Mouse (Mus musculus) urinary bladder, postnatal 36 days (tissue): ENCODE measurements around the gene Asic2.
"Not testable (repeated sequence)": the region's sequence is repeated elsewhere in the genome, so short reads cannot be mapped to it uniquely, and the experiment has no call there.

Experiments used
- DNase-seq, 2 experiments: peaks; one replicate each; pipeline ENCODE4 v3.0.0; 2022; ENCODE audit warnings: low spot score in 2 of 2, mixed read lengths in 1 of 2

The Asic2 gene

GRCm38 (mm10) chr11:81350498-81350897, 617.8 kb downstream of the Asic2 start:
- DNase-seq, result not testable (repeated sequence)

- DNase-seq, result no peak
Observed at GRCm38 (mm10) chr11:81331977-81332376, 636.3 kb downstream of the Asic2 start.

DNA sequence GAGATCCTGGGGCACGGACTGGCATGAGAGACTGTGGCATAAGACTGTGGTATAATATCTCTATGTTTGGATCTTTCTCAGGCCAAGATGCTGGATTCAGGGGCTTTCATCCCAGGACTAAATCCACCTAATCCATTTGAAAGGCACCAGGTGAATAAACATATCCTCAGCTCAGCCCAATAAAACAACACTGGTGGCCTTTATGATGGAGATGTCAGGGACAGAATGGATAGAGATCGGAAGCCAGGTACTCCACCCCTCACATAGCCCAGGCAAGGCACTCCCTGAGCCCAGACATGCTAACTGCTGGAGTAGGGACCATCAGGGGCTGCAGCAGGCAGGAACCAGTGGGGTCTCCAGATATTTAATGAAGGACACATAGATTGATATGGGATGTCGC, 637.3 kb downstream of the Asic2 start:
- no peak for DNase-seq

GRCm38 (mm10) chr11:81328088-81328487, 640.2 kb downstream of the Asic2 start:
- no peak for DNase-seq

DNA sequence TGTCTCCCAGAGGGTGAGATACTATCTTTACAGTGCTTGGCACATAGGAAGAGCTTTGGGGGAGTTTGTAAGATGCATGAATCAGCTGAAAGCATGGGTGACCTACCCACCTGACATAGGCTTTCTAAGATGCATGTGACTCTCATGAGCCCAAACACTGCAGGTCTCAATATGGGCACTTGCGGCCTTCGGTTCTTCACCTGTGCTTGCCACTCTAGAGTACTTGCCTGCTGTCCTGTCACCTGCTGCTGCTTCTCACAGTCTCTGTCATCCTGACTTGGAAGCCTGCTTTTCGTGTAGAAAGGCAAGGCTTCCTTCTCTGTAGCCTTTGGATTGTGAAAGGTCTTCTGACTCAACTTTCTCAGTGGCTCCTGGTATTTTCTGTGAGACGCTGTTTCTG, 645.1 kb downstream of the Asic2 start:
- DNase-seq, result no peak

DNA sequence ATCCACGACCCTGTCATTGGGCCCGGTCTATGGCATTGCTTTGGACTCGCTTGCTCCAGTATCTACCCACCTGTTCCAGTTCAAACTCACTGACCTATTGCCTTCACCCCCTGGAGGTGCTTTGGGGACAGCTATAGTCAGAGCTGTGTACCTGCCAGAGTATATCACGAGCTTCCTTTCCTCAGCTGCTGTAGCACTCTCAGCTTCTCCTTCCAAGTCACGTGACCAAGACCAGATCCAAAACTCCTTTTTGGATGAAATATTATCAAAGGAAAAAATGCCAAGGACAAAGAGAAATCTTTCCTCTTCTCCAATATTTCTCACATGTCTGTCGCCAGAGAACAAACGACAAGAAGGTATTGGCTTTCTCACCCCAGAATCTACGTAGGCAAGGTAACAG, 645.8 kb downstream of the Asic2 start:
- no peak for DNase-seq

- no peak for DNase-seq
Observed at GRCm38 (mm10) chr11:81290041-81290440, 678.2 kb downstream of the Asic2 start.

DNA sequence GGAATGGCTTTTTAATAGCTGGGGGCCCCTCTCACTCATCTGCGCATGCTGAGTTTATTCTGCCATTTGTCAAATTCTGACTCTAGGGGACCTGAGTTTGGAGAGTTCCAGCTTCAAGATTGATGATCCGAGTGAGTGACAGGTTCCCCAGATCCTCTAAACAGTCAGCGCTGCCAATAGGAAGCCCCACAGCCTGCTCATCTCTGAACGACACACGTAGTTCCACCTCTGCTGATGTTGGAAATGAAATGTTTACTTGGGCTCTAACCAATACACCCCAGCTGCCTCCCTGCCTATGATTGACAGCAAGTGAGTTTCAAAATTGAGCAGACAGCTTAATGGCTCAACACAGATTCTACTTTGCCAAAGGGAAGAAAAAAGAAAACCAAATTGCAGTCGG, 685.1 kb downstream of the Asic2 start:
- no peak for DNase-seq

GRCm38 (mm10) chr11:81280070-81280469, 688.2 kb downstream of the Asic2 start:
- DNase-seq, result no peak

- no peak for DNase-seq
Observed at GRCm38 (mm10) chr11:81277406-81277805, 690.9 kb downstream of the Asic2 start.

DNA sequence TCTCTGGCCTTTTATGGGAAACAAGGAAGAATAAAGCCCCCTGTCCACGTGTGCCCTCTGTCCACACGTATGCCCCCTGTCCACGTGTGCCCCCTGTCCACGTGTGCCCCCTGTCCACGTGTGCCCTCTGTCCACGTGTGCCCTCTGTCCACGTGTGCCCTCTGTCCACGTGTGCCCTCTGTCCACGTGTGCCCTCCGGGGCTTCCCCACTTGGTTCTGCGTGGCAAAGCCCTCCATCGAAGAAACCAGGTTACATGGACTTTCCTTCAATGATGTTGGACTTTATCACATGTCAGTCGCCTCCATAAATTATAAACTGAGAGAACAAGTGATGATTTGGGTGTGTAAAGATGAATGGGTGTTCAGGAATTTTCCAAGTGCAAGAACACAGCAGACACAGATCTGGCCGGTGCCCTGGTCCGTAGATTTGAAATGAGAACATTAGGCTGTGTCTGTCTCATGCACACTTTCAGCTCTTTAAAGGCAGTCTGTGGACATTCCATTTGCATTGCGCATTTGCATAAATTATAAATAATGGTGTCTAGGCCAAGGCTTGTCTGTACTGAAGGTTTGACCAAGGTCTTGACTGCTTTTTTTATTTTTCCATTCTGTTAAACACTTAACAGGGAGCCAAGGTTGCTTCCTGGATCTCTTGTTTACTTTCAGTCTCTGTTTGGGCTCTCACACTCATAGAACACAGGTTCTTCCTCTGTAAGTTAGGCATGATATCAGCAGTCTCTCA, 695.4 kb downstream of the Asic2 start:
- no peak for DNase-seq

GRCm38 (mm10) chr11:81271422-81271821, 696.8 kb downstream of the Asic2 start:
- DNase-seq, result no peak

- DNase-seq, result no peak
Observed at GRCm38 (mm10) chr11:81270518-81270917, 697.7 kb downstream of the Asic2 start.

- no peak for DNase-seq
Observed at GRCm38 (mm10) chr11:81263757-81264156, 704.5 kb downstream of the Asic2 start.

DNA sequence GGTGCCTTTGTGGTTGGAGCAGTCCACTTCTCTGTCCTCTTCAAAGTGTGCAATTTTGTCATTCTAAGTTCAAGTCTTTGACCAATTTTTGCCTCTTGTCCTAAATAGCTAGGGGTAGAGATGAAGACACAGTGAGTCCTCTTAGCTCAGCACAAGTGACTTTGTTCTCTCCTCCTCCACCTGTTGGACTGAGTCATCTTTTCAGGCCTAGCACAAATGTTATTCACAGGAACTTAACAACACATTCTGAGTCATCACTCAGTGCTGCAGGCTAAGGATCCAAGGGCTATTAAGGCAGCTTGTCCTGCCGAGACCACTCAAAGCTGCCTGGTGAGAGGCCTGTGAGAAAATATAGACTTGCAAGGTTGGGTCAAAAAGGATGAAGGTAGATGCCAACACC, 705.1 kb downstream of the Asic2 start:
- no peak for DNase-seq

DNA sequence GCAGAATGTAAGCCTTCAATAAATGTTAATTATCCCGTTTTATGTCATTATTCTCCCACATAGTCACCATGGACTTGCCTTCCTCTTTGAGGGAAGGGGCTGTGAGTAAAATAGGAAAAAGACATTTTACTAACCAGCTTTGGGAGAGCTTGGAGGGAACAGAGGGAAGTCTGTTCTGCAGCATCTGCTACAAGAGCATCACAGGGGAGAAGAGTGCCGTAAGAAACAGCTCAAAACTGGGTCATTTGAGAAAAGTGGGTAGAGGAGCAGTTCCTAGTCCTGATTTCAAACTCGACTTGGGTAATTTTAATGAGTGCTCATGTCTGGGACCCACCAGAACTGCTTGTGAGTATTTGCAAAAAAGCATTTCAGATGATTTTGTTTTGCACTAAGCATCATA, 707.0 kb downstream of the Asic2 start:
- no peak for DNase-seq

GRCm38 (mm10) chr11:81241183-81241582, 727.1 kb downstream of the Asic2 start:
- not testable (repeated sequence) for DNase-seq

DNA sequence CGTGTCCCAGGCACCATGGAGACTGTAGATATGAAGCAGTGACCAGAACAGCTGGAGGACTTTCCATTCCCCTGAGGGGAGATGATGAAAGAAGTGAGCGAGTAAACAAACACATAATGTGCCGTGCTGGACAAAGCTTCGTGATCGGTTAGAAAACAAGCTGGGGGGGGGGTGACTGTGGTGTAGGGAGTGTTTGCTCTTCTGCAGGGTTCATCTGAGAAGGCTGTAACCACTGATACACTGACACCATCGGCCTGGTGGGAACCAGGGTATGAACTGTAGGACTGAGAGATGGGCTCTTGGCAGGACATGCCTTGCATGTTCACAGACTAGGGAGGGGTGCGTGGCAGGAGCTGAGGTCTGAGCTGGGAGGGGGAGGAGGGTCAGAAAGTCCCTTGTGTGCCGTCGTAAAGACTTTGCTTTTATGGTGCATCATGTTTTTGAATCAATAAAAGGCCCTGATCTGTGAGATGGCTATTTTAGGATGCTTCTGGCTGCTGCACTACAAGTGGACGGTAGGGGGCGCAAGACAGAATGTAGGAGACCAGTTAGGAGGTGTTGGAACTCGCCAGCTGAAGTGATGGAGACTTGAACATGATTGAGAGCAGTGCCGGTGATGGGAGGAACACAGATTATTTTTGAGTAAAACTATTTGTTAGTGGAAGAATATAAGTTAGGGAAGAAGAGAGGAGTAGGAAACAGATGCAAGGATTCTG, 728.1 kb downstream of the Asic2 start:
- DNase-seq, result no peak

DNA sequence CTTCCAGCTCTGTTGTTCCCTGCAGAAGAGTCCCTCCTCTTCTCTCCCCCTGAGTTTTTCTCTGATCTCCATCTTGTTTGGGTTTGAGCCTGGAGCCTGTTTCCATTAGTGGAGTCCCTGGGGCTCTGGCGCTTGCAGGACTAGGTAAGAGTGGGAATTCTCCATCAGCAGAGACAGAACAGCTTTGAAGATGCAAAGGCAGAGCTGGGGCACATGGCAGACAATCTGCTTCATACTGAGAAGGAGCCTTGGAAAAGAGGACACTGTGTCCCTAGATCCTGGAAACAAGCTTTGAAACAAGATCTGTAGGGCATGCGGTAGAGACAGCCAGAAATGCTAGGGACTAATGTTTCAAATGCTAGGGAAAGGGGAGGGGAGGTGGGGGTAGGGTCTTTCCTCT, 729.2 kb downstream of the Asic2 start:
- DNase-seq, result no peak

GRCm38 (mm10) chr11:81236070-81236469, 732.2 kb downstream of the Asic2 start:
- no peak for DNase-seq

GRCm38 (mm10) chr11:81223361-81223760, 744.9 kb downstream of the Asic2 start:
- no peak for DNase-seq

DNA sequence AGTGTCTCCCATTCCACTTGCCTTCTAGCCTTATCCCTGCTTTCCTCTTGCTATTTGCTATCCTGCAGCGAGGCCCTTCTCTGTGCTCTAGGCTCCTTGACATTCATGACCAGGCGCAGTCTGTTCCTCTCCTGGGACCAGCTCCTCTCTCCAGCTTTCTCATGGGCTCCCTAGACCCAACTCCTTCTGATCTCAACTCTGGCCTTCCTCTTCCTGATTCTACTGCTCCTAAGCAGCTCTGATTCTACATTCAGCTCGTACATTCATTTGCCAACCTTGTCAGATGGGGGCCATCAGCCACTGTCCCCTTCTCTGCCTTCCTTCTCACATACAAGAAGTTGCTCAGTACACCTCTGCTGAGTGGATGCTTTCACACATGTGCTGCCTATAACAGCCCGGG, 747.5 kb downstream of the Asic2 start:
- DNase-seq, result no peak

- no peak for DNase-seq
Observed at GRCm38 (mm10) chr11:81205471-81205870, 762.8 kb downstream of the Asic2 start.
